Mouse (Mus musculus) heart, postnatal 36 days (tissue): ENCODE measurements around the gene Gm6370. TPM values are rescaled to one million over a fixed set of nuclear protein-coding genes. Genes with fewer than 3 reads are reported as not detected.
"Not testable (repeated sequence)": the region's sequence is repeated elsewhere in the genome, so short reads cannot be mapped to it uniquely, and the experiment has no call there.

Experiments
- DNase-seq, 2 experiments: peaks; one replicate each; pipeline ENCODE4 v3.0.0; 2021 to 2022
- intact Hi-C: fragments of 180-260 bp; cut with DNase I; formaldehyde crosslinking; loops from one replicate; pipeline ENCODE4 v1.15.1; 2025
- total RNA-seq, 2 experiments: library from RNA; stranded (reverse); gene quantifications; 2 replicates each; pipeline ENCODE4 v1.2.3; 2021

Gm6370 gene
- not detected for total RNA-seq

- intact Hi-C loops = not testable (repeated sequence)
These were observed at the start of gene Gm6370 for GRCm38 (mm10) chr5:146491063-146491462. Gene Gm6370, plus strand, starts transcription at chr5:146491363.

GRCm38 (mm10) chr5:146442767-146443166 lies 48.4 kb upstream of the Gm6370 start:
- DNase-seq = no peak

More at GRCm38 (mm10) chr5:146491063-146491462, at the start of gene Gm6370:
- not testable (repeated sequence) for DNase-seq

GRCm38 (mm10) chr5:146446633-146447032 lies 44.5 kb upstream of the Gm6370 start:
- intact Hi-C loops = no loop called here
- no peak for DNase-seq

More at GRCm38 (mm10) chr5:146442767-146443166, 48.4 kb upstream of the Gm6370 start:
- intact Hi-C loops = no loop called here

GRCm38 (mm10) chr5:146451592-146452254 lies 39.4 kb upstream of the Gm6370 start:
- intact Hi-C loops = no loop called here
- no peak for DNase-seq

- DNase-seq = no peak
- intact Hi-C loops = no loop called here
These were observed 37.6 kb upstream of the Gm6370 start for GRCm38 (mm10) chr5:146453556-146453955.

- no peak for DNase-seq
- intact Hi-C loops = no loop called here
These were observed 29.6 kb upstream of the Gm6370 start for GRCm38 (mm10) chr5:146461612-146462011.

GRCm38 (mm10) chr5:146466663-146467062 lies 24.5 kb upstream of the Gm6370 start:
- intact Hi-C loops = no loop called here
- DNase-seq = no peak

- no peak for DNase-seq
- intact Hi-C loops = no loop called here
These were observed 22.9 kb upstream of the Gm6370 start for GRCm38 (mm10) chr5:146468311-146468710.

- intact Hi-C loops = loop anchor here (5.0 kb wide), 1 partner anchor 139 kb away; no protein-coding TSS in a partner anchor
- no peak for DNase-seq
These were observed 20.3 kb upstream of the Gm6370 start for GRCm38 (mm10) chr5:146470821-146471220.

GRCm38 (mm10) chr5:146471311-146471710 lies 19.9 kb upstream of the Gm6370 start:
- intact Hi-C loops = loop anchor here (5.0 kb wide), 1 partner anchor 139 kb away; no protein-coding TSS in a partner anchor
- no peak for DNase-seq

- intact Hi-C loops = loop anchor here (5.0 kb wide), 1 partner anchor 140 kb away; no protein-coding TSS in a partner anchor
- no peak for DNase-seq
These were observed 19.3 kb upstream of the Gm6370 start for GRCm38 (mm10) chr5:146471821-146472220.

- DNase-seq = peak; percentile 13
These were observed 11.6 kb upstream of the Gm6370 start for GRCm38 (mm10) chr5:146479564-146479963.

GRCm38 (mm10) chr5:146481665-146482064 lies 9.5 kb upstream of the Gm6370 start, which contains the start of gene Gm6408:
Gene Gm6408, plus strand, starts transcription at chr5:146481965.
- DNase-seq, intact Hi-C loops: not testable (repeated sequence)

More at GRCm38 (mm10) chr5:146479564-146479963, 11.6 kb upstream of the Gm6370 start:
- intact Hi-C loops = not testable (repeated sequence)

GRCm38 (mm10) chr5:146488959-146489358 lies 2.2 kb upstream of the Gm6370 start:
- peak in 1 of 2 experiments; percentile 19 for DNase-seq
- intact Hi-C loops = not testable (repeated sequence)

GRCm38 (mm10) chr5:146502099-146502498 lies 10.9 kb downstream of the Gm6370 start, which contains the start of gene 4930449I24Rik:
Gene 4930449I24Rik, plus strand, starts transcription at chr5:146502399.
- DNase-seq, intact Hi-C loops: not testable (repeated sequence)

GRCm38 (mm10) chr5:146513823-146514222 lies 22.7 kb downstream of the Gm6370 start, which contains the start of gene Gm3402:
Gene Gm3402, plus strand, starts transcription at chr5:146514123.
- DNase-seq, intact Hi-C loops: not testable (repeated sequence)

- intact Hi-C loops, DNase-seq: not testable (repeated sequence)
These were observed 34.3 kb downstream of the Gm6370 start, which contains the start of gene Gm3404 for GRCm38 (mm10) chr5:146525501-146525900. Gene Gm3404, plus strand, starts transcription at chr5:146525801.

- intact Hi-C loops, DNase-seq: not testable (repeated sequence)
These were observed 46.2 kb downstream of the Gm6370 start, which contains the start of gene Gm3409 for GRCm38 (mm10) chr5:146537347-146537746. Gene Gm3409, plus strand, starts transcription at chr5:146537647.
